Mouse (Mus musculus) spleen, adult 2 months (tissue): ENCODE measurements around the gene Cd52. TPM values are rescaled to one million over a fixed set of nuclear protein-coding genes. Genes with fewer than 3 reads are reported as not detected.

Experiments used
- DNase-seq, 2 experiments: peaks; one replicate each; pipeline versions ENCODE4 v3.0.0 to v3.0.0-alpha.2; 2012 to 2021; ENCODE audit warnings: low spot score in 2 of 2, low read depth in 1 of 2
- H3K27ac ChIP-seq: fragments of 200-500 bp; 2 replicates; pipeline ENCODE4 v1.5.1; 2012; ENCODE audit warnings: low read length, inconsistent platforms; ENCODE audit not compliant: insufficient read depth
- H3K27me3 ChIP-seq: fragments of 200-500 bp; 2 replicates; pipeline ENCODE4 v1.6.1; 2012; ENCODE audit warnings: mild to moderate bottlenecking, moderate library complexity, low read length, inconsistent platforms; ENCODE audit not compliant: control insufficient read depth, insufficient read depth
- H3K36me3 ChIP-seq: fragments of 200-500 bp; 2 replicates; pipeline ENCODE4 v1.6.1; 2012; ENCODE audit warnings: mild to moderate bottlenecking, low read length, inconsistent platforms; ENCODE audit not compliant: control insufficient read depth, insufficient read depth
- H3K4me1 ChIP-seq: fragments of 200-500 bp; 2 replicates; pipeline ENCODE4 v1.6.1; 2011; ENCODE audit warnings: inconsistent platforms; ENCODE audit not compliant: control insufficient read depth, insufficient read depth, insufficient read length
- H3K4me3 ChIP-seq: fragments of 200-500 bp; 2 replicates; pipeline ENCODE4 v1.5.1; 2011; ENCODE audit warnings: mild to moderate bottlenecking, inconsistent platforms; ENCODE audit not compliant: insufficient read depth, insufficient read length; ENCODE audit errors: extremely low read depth
- CTCF ChIP-seq: fragments of 200-500 bp; IDR thresholded peaks from 2 replicates; pipeline ENCODE4 v1.5.1; 2011; ENCODE audit warnings: mild to moderate bottlenecking, inconsistent platforms; ENCODE audit not compliant: insufficient read depth, insufficient read length, insufficient replicate concordance; ENCODE audit errors: extremely low read depth
- POLR2A ChIP-seq: fragments of 200-500 bp; IDR thresholded peaks from 2 replicates; pipeline ENCODE4 v1.6.1; 2011; ENCODE audit warnings: low read depth, low read length, inconsistent platforms
- WGBS: fragments of 180-500 bp; shearing (Covaris S2); methylation state at CpG from one replicate; pipeline ENCODE4 v1.1.7; 2018; 5-methylcytosine and 5-hydroxymethylcytosine counted together
- polyA plus RNA-seq: library from polyadenylated mRNA; depleted of rRNA; stranded (reverse); fragments of >200 nt; gene quantifications from 2 replicates; pipeline ENCODE4 v1.2.3, GENCODE M21; 2012

Gene Cd52
- polyA plus RNA-seq, 1 experiment: 461 TPM

GRCm38 (mm10) chr4:134114038-134114437, 19.2 kb upstream of the Cd52 start:
- H3K4me1 ChIP-seq: peaks cover 49% of the 10 kb centered on the region
- WGBS: 93% methylated on average over 4 of the region's 4 CpGs
- no peaks in the 10 kb centered on the region for H3K27me3 ChIP-seq
- TF ChIP-seq CTCF: no peak
- no peaks in the 10 kb centered on the region for H3K36me3 ChIP-seq
- no peak overlapping the region for H3K27ac ChIP-seq
- H3K4me3 ChIP-seq: no peak overlapping the region
- no peak for DNase-seq

GRCm38 (mm10) chr4:134113356-134113994, 18.6 kb upstream of the Cd52 start:
- Histone ChIP-seq H3K4me1 (peaks cover 43% of the 10 kb centered on the region), H3K4me3 (no peak overlapping the region), H3K27ac (no peak overlapping the region)

DNA sequence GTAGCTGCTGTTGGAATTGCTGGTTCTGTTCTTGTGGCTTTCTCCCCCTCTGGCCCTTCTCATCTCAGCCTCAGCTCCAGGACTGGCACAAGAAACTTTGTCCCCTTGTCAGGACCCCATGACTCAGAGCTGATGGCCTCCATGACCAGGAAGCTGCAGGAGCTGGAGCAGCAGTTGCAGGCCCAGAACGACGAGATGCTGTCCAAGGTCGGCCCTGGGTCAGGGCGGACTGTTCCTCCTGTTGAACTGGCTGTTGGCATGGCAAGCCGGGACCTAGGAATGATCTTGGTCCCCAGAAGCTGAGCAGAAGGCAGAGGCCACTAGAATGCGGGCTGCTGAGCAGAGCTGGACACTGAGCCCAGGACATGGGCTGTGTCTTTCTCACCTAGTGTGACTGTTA, 17.5 kb upstream of the Cd52 start:
- H3K36me3 ChIP-seq: no peaks in the 10 kb centered on the region
- H3K4me1 ChIP-seq: peaks cover 32% of the 10 kb centered on the region; the same call in 1 of the 2 replicates
- no peak for DNase-seq
- 90% methylated on average over 6 of the region's 6 CpGs for WGBS
- no peaks in the 10 kb centered on the region for H3K27me3 ChIP-seq
- TF ChIP-seq POLR2A (no peak), CTCF (no peak)
- H3K4me3 ChIP-seq: no peak overlapping the region
- no peak overlapping the region for H3K27ac ChIP-seq

More at GRCm38 (mm10) chr4:134113356-134113994, 18.6 kb upstream of the Cd52 start:
- no peak for DNase-seq
- Histone ChIP-seq H3K36me3 (no peaks in the 10 kb centered on the region), H3K27me3 (no peaks in the 10 kb centered on the region)
- 83% methylated on average over 10 of the region's 10 CpGs for WGBS
- TF ChIP-seq CTCF (no peak), POLR2A (no peak)

DNA sequence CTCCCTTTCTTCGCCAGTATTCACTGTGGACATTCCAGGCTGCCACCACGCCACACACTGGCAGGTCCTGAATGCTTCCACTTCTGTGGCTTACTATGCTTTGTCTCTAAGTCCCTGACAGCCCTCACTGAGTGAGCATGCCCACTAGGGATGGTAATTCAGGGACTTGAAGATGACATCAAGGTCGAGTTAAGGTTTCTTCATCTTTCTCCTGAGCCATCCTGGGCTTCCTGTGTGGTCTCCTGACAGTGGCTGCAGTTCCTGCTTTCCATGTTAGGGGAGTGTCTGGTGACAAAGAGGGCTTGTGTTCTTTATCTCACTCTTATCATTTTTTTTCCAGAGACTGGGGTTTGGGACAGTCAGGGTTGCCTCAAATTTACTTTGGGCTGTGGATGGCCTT, 15.8 kb upstream of the Cd52 start:
- TF ChIP-seq CTCF (no peak), POLR2A (no peak)
- H3K36me3 ChIP-seq: no peaks in the 10 kb centered on the region
- no peak overlapping the region for H3K4me3 ChIP-seq
- 0 out of 2 replicates have a peak overlapping the region, but pooled peaks have one; percentile 9 for H3K27ac ChIP-seq
- 60% methylated on average over 3 of the region's 3 CpGs for WGBS
- peaks cover 31% of the 10 kb centered on the region; the same call in 1 of the 2 replicates for H3K4me1 ChIP-seq
- no peak for DNase-seq
- no peaks in the 10 kb centered on the region for H3K27me3 ChIP-seq

DNA sequence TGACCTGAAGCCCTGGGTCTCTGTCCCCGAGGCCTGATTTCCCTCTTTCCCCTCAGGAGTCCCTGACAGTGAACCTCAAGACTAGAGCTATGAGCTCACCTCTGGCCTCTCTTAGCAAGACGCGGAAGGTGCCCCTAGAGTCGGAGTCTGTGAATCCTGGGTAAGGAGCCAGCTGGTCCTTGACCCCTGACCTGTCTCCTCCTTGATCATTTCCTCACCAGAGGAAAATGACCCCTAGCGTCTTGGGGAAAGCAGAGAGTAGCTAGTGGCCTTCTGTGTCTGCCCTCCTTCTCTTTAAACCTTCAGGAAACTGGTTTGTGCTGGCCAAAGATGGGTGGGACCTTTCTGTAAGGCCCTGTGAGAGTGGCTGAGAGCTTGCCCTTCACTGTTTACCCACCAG, 13.3 kb upstream of the Cd52 start:
- TF ChIP-seq CTCF: no peak
- no peak for TF ChIP-seq POLR2A
- no peaks in the 10 kb centered on the region for H3K36me3 ChIP-seq
- no peak overlapping the region for H3K27ac ChIP-seq
- no peak for DNase-seq
- no peak overlapping the region for H3K4me3 ChIP-seq
- H3K27me3 ChIP-seq: no peaks in the 10 kb centered on the region
- WGBS: 84% methylated on average over 5 of the region's 5 CpGs
- peaks cover 18% of the 10 kb centered on the region; the same call in 1 of the 2 replicates for H3K4me1 ChIP-seq

GRCm38 (mm10) chr4:134107730-134108129, 12.8 kb upstream of the Cd52 start:
- Histone ChIP-seq H3K4me3 (no peak overlapping the region), H3K27ac (no peak overlapping the region)
- TF ChIP-seq CTCF (no peak), POLR2A (no peak)

DNA sequence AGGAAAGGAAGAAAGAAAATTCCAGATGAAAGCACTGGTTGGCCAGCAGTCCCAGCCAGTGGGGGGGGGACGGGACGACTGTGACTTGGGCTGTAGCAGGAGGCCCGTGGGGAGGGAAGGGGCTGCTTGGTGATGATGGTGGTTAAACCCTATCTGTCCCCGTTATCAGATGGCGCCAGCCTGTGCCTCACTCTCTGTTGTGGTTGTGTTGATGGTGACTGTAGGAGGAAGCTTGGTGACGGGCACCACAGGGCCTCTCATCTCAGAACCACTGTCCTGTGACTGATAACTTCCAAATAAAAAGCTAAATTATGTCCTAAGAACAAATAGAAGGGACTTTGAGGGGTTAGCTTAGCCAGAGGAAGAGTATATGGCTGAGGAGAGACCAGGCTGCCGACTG, 11.2 kb upstream of the Cd52 start:
- Histone ChIP-seq H3K27me3 (no peaks in the 10 kb centered on the region), H3K4me3 (no peak overlapping the region), H3K36me3 (no peaks in the 10 kb centered on the region), H3K27ac (peak overlapping the region; percentile 21), H3K4me1 (peaks cover 25% of the 10 kb centered on the region; the same call in 1 of the 2 replicates)
- no peak for TF ChIP-seq CTCF
- TF ChIP-seq POLR2A: no peak
- no peak for DNase-seq
- 33% methylated on average over 7 of the region's 7 CpGs for WGBS

More at GRCm38 (mm10) chr4:134107730-134108129, 12.8 kb upstream of the Cd52 start:
- no peak for DNase-seq
- 57% methylated on average over 7 of the region's 7 CpGs for WGBS
- peaks cover 20% of the 10 kb centered on the region; the same call in 1 of the 2 replicates for H3K4me1 ChIP-seq
- H3K36me3 ChIP-seq: no peaks in the 10 kb centered on the region
- H3K27me3 ChIP-seq: no peaks in the 10 kb centered on the region

DNA sequence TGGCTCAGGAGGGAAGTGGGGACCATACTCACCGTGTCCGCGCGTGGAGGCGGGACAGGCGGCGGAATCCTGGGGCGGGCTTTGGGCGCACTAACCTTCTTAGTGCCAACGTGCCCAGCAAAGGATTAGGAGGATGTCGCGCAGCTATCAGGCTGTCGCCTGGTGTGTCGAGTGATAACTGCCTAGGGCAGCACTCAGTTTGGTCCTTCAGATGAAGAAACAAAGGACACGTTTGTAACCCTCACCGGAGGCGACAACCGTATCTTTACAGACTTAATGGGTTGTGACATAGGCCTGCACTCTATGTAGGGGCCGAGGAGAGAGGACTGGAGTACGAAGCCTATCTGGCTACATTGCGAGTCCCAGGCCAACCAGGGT, 7.8 kb upstream of the Cd52 start:
- WGBS: 12% methylated on average over 21 of the region's 21 CpGs
- Histone ChIP-seq H3K36me3 (no peaks in the 10 kb centered on the region), H3K4me3 (peak overlapping the region; percentile 95), H3K27ac (peak overlapping the region; percentile 70; the same call in 1 of the 2 replicates), H3K27me3 (no peaks in the 10 kb centered on the region), H3K4me1 (peaks cover 40% of the 10 kb centered on the region; the same call in 1 of the 2 replicates)
- no peak for DNase-seq
- no peak for TF ChIP-seq CTCF
- TF ChIP-seq POLR2A: no peak
